Mouse (Mus musculus): ENCODE results near the gene Saxo2. TPM values are rescaled to one million over a fixed set of nuclear protein-coding genes. Genes with fewer than 3 reads are reported as not detected.

Gene Saxo2
- 1 to 10 TPM in 1 of 2 experiments, under 1 TPM in 1; 0.86 to 1.5 TPM for total RNA-seq (2021)
- long read RNA-seq, experiment 1, partial matches to known transcripts: 1 of 1 reads
- long read RNA-seq, experiment 1, other reads (novel, unspliced or antisense): 0 of 1 reads
- long read RNA-seq, experiment 2, partial matches to known transcripts: 0 of 1 reads
- long read RNA-seq, experiment 2, other reads (novel, unspliced or antisense): 0 of 1 reads

- DNase-seq: peak; percentile 95 to 97
Measured at GRCm38 (mm10) chr7:82648353-82649080, at the start of gene Saxo2, which contains the start of gene Efl1. Gene Saxo2 (minus strand): TSS chr7:82648528. Gene Efl1 (plus strand): TSS chr7:82648614.

- DNase-seq: peak in 1 of 2 experiments; percentile 12
Measured at GRCm38 (mm10) chr7:82697668-82698067, 49.3 kb upstream of the Saxo2 start.

GRCm38 (mm10) chr7:82691021-82691738 lies 42.9 kb upstream of the Saxo2 start:
- no peak for DNase-seq

- DNase-seq: peak; percentile 55 to 69
Measured at GRCm38 (mm10) chr7:82688736-82689135, 40.4 kb upstream of the Saxo2 start.

GRCm38 (mm10) chr7:82679901-82680300 lies 31.6 kb upstream of the Saxo2 start:
- no peak for DNase-seq

GRCm38 (mm10) chr7:82676834-82677233 lies 28.5 kb upstream of the Saxo2 start:
- DNase-seq: no peak

GRCm38 (mm10) chr7:82676001-82676400 lies 27.7 kb upstream of the Saxo2 start:
- no peak for DNase-seq

GRCm38 (mm10) chr7:82664604-82665003 lies 16.3 kb upstream of the Saxo2 start:
- DNase-seq: peak; percentile 1 to 8

GRCm38 (mm10) chr7:82649081-82649445 lies 735 bp upstream of the Saxo2 start:
- no peak for DNase-seq

GRCm38 (mm10) chr7:82647909-82648308 lies 419 bp downstream of the Saxo2 start:
- no peak for DNase-seq

- no peak for DNase-seq
Measured at GRCm38 (mm10) chr7:82647183-82647582, 1.1 kb downstream of the Saxo2 start.

- DNase-seq: peak; percentile 65 to 70
Measured at GRCm38 (mm10) chr7:82625342-82625741, 23.0 kb downstream of the Saxo2 start.

GRCm38 (mm10) chr7:82609629-82610028 lies 38.7 kb downstream of the Saxo2 start:
- no peak for DNase-seq

GRCm38 (mm10) chr7:82605425-82605824 lies 42.9 kb downstream of the Saxo2 start:
- no peak for DNase-seq

- no peak for DNase-seq
Measured at GRCm38 (mm10) chr7:82602008-82602407, 46.3 kb downstream of the Saxo2 start.

GRCm38 (mm10) chr7:82590931-82591330 lies 57.4 kb downstream of the Saxo2 start:
- no peak for DNase-seq

Other genes starting within 250 kb of the Saxo2 start
- gene Efl1, start 86 bp upstream of the Saxo2 start, total RNA-seq (2021): 10 to 100 TPM; 17.9 to 22.5 TPM
- 1 to 10 TPM; 2.0 to 2.1 TPM for gene Mex3b, start 218.8 kb upstream of the Saxo2 start, total RNA-seq (2021)